Mouse (Mus musculus): ENCODE measurements around the gene Ugt1a7c.
"Not testable (repeated sequence)": the region's sequence is repeated elsewhere in the genome, so short reads cannot be mapped to it uniquely, and the experiment has no call there.

GRCm38 (mm10) chr1:88112769-88113168 lies 17.9 kb downstream of the Ugt1a7c start:
- not testable (repeated sequence) for TF ChIP-seq POLR2A (IDR thresholded peaks at IDR 0.05; ENCODE audit: borderline replicate concordance, extremely low read depth, low read depth, low read length); CTCF (IDR thresholded peaks at IDR 0.05; ENCODE audit: insufficient read depth, low read length)
